Mouse (Mus musculus) hindbrain, embryonic 13.5 days (tissue): ENCODE results near the gene Sytl5. TPM values are rescaled to one million over a fixed set of nuclear protein-coding genes. Genes with fewer than 3 reads are reported as not detected.

Experiments used
- polyA plus RNA-seq: library from polyadenylated mRNA; unstranded; fragments of >200 nt; fragmentation: Nextera tagmentation; extraction: Ambion mirVana; gene quantifications from 2 replicates; pipeline ENCODE4 v1.2.1, GENCODE M21; 2015

Sytl5 gene
- polyA plus RNA-seq, 1 experiment from 2014 or later = 0.34 TPM

Other genes starting within 250 kb of the Sytl5 start
- 32.0 and 32.4 TPM in 2 replicates for gene Dynlt3, start 222.6 kb upstream of the Sytl5 start, polyA plus RNA-seq
- not detected in 2 replicates for gene Hypm, start 38.7 kb upstream of the Sytl5 start, polyA plus RNA-seq
- gene H2al3, start 35.9 kb upstream of the Sytl5 start, polyA plus RNA-seq = not detected in 2 replicates
- gene Srpx, start 232.1 kb downstream of the Sytl5 start, polyA plus RNA-seq = 3.6 and 5.1 TPM in 2 replicates